Mouse (Mus musculus) brain, embryonic 14.5 days (tissue): Measurements from ENCODE around the gene Scd2.

Source experiments
- CTCF ChIP-seq: fragments of 200-500 bp; IDR thresholded peaks from 2 replicates; pipeline ENCODE4 v1.5.1; 2012; ENCODE audit warnings: inconsistent platforms, mild to moderate bottlenecking, moderate library complexity, borderline replicate concordance; ENCODE audit not compliant: insufficient read depth, insufficient read length; ENCODE audit errors: extremely low read depth
- POLR2A ChIP-seq: fragments of 200-500 bp; IDR thresholded peaks from 2 replicates; pipeline ENCODE4 v1.6.1; 2012; ENCODE audit warnings: mild to moderate bottlenecking, inconsistent platforms, borderline replicate concordance; ENCODE audit not compliant: poor library complexity, insufficient read depth, insufficient read length, severe bottlenecking; ENCODE audit errors: extremely low read depth

DNA sequence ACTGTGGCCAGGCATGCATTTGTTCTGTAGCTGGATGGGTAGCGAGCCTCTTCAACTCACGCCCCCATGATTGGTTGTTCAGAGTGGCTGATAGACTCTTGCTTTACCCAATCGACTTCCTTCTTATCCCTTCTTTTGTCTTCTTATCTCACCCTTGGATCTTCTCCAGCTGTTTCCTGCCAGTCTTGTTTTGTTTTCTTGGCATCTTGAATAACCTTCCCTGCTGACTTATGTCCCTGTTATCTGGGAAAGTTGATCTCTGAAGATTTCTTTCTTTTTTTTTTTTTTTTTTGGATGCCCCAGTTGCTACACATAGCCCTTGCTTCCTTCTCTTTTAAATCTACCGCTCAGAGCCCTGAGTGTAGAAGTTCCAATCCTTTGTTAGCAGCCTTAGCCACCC is 34.0 kb upstream of the Scd2 start:
- TF ChIP-seq POLR2A (no peak), CTCF (no peak)
